Mouse (Mus musculus) adrenal gland, adult 18-20 months (tissue): Measurements from ENCODE around the gene Gm10799. TPM values are rescaled to one million over a fixed set of nuclear protein-coding genes. Genes with fewer than 3 reads are reported as not detected.

Experiments used
- DNase-seq, 2 experiments: peaks; one replicate each; pipeline ENCODE4 v3.0.0; 2021 to 2022; ENCODE audit warnings: low spot score in 2 of 2
- total RNA-seq, 2 experiments: library from RNA; stranded (reverse); gene quantifications; 1 replicate in 1 of 2; 2 replicates in 1 of 2; pipeline ENCODE4 v1.2.3; 2021

The Gm10799 gene
- total RNA-seq, 2 experiments from 2014 or later, result not detected

DNA sequence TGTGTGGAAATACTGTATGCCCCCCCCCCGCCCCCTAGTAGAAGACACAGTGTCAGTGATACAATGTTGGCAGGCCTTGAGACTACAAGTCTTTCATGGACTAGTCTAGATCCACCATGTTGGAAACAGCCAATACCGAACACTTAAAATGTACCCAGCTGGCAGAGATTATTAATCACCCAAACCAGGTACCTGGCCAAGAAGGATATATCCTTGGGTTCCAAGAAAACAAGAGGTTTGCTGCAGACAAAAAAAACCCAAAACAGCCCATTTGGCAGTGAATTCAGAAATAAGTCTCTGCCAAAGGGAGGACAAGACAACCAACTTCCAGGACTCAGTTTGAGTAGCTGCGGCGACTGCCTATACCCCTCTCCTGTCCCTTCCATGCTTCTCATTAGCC is 43.7 kb downstream of the Gm10799 start:
- no peak for DNase-seq

DNA sequence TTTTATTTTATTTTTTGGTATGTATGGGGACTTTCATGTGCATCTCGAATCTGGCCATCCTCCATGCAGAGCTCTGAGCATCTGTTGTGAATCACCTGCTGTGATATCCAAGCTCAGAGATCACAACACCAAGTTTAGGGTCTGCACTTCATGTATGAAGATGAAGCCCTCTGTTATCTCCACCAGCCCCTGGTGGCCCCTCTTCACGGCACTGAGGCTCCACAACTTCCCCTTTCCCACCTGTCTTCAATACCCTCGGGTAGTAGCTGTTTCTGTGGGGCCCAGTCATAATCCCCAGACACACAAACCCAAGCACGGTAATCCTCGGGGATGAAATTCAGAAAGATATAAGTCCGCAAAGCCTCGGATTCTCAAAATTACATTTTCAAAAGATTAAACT is 45.3 kb downstream of the Gm10799 start:
- DNase-seq, result no peak

Other genes with a start within 250 kb of the Gm10799 start
- 10 to 100 TPM; 22.7 to 29.7 TPM for gene Lmo2, start 110.6 kb downstream of the Gm10799 start, total RNA-seq
- gene Fbxo3, start 40.8 kb downstream of the Gm10799 start, total RNA-seq, result 10 to 100 TPM; 56.0 to 80.7 TPM
- not detected for gene 4931422A03Rik, start 40.2 kb downstream of the Gm10799 start, total RNA-seq
- under 1 TPM in 1 of 2 experiments, not detected in 1; 0.36 TPM for gene Gm10912, start 2.7 kb downstream of the Gm10799 start, total RNA-seq
- 10 to 100 TPM; 13.0 TPM for gene Cd59b, start 1.3 kb upstream of the Gm10799 start, total RNA-seq
- 100 to 1,000 TPM in 1 of 2 experiments, 10 to 100 TPM in 1; 99.7 to 107 TPM for gene Cd59a, start 27.3 kb upstream of the Gm10799 start, total RNA-seq
- gene A930018P22Rik, start 54.2 kb upstream of the Gm10799 start, total RNA-seq, result 1 to 10 TPM in 1 of 2 experiments, under 1 TPM in 1; 0.89 to 1.5 TPM